ENCODE assay signal across 14 mouse cellular contexts in genomic region chr16:44549867-44550679, GRCm38 (mm10). TPM values are rescaled to one million over a fixed set of nuclear protein-coding genes. Genes with fewer than 3 reads are reported as not detected.
DNase-seq lines count a peak whose midpoint lies in the region; ATAC-seq and TF ChIP-seq lines count a peak whose summit lies in the region.
"Had no signal": no experiment of that assay in that cellular context is flagged by ENCODE, and none has a peak within 500 bp of the region (broad histone marks: within the 10 kb centered on the region; RNA-seq: fewer than 3 reads in every experiment).

No protein-coding gene starts in this region.

- no peaks in the 10 kb centered on the region for H3K36me3 ChIP-seq in stomach, embryonic 16.5 days (ENCODE audit: control insufficient read depth, insufficient read depth, low read length)
- H3K36me3 ChIP-seq in stomach, postnatal 0 days (ENCODE audit: control insufficient read depth, insufficient read depth, low read length): no peaks in the 10 kb centered on the region
- peaks cover 45% of the 10 kb centered on the region for H3K36me3 ChIP-seq in limb, embryonic 13.5 days
- H3K36me3 ChIP-seq in liver, embryonic 11.5 days (ENCODE audit: control insufficient read depth, insufficient read depth, low read length): no peaks in the 10 kb centered on the region
- H3K36me3 ChIP-seq: heart, embryonic 15.5 days; stomach, embryonic 15.5 days had no signal

- TF ChIP-seq CTCF in stomach, postnatal 0 days (IDR thresholded peaks at IDR 0.05; ENCODE audit: low read depth): no peak

- no peak for TF ChIP-seq EP300 in stomach, postnatal 0 days (optimal IDR thresholded peaks at IDR 0.05)

- H3K4me2 ChIP-seq in stomach, embryonic 16.5 days (ENCODE audit: low read depth, low read length): no peak overlapping the region
- no peak overlapping the region for H3K4me2 ChIP-seq in stomach, postnatal 0 days (replicated peaks; ENCODE audit: low read depth)
- peak overlapping the region; percentile 60 for H3K4me2 ChIP-seq in limb, embryonic 13.5 days (replicated peaks)
- no peak overlapping the region for H3K4me2 ChIP-seq in liver, embryonic 11.5 days
- H3K4me2 ChIP-seq: heart, embryonic 15.5 days; stomach, embryonic 15.5 days had no signal

- H3K4me3 ChIP-seq in stomach, embryonic 16.5 days (replicated peaks; ENCODE audit: low read length): no peak overlapping the region
- H3K4me3 ChIP-seq in stomach, postnatal 0 days (ENCODE audit: low read depth, low read length): no peak overlapping the region
- peak overlapping the region; percentile 8; the same call in 1 of the 2 replicates for H3K4me3 ChIP-seq in limb, embryonic 13.5 days
- no peak overlapping the region for H3K4me3 ChIP-seq in liver, embryonic 11.5 days (ENCODE audit: low read depth, low read length)
- H3K4me3 ChIP-seq: heart, embryonic 15.5 days; layer of hippocampus, adult 2 months; stomach, embryonic 15.5 days had no signal

- no peaks in the 10 kb centered on the region for H3K9me3 ChIP-seq in stomach, embryonic 16.5 days (replicated peaks; ENCODE audit: control insufficient read depth, low read length)
- no peaks in the 10 kb centered on the region for H3K9me3 ChIP-seq in stomach, postnatal 0 days (ENCODE audit: control insufficient read depth, low read length)
- no peaks in the 10 kb centered on the region for H3K9me3 ChIP-seq in limb, embryonic 13.5 days
- no peaks in the 10 kb centered on the region for H3K9me3 ChIP-seq in liver, embryonic 11.5 days (ENCODE audit: control insufficient read depth, low read length)
- H3K9me3 ChIP-seq: heart, embryonic 15.5 days; stomach, embryonic 15.5 days had no signal

- no peak overlapping the region for H3K9ac ChIP-seq in stomach, embryonic 16.5 days (ENCODE audit: low read length)
- no peak overlapping the region for H3K9ac ChIP-seq in stomach, postnatal 0 days (ENCODE audit: low read length)
- peak overlapping the region; percentile 48 for H3K9ac ChIP-seq in limb, embryonic 13.5 days
- no peak overlapping the region for H3K9ac ChIP-seq in liver, embryonic 11.5 days (ENCODE audit: low read depth, low read length)
- H3K9ac ChIP-seq: heart, embryonic 15.5 days; stomach, embryonic 15.5 days had no signal

- H3K27me3 ChIP-seq in stomach, embryonic 16.5 days (ENCODE audit: control insufficient read depth, insufficient read depth, low read length): no peaks in the 10 kb centered on the region
- no peaks in the 10 kb centered on the region for H3K27me3 ChIP-seq in stomach, postnatal 0 days (ENCODE audit: control insufficient read depth, insufficient read depth, low read length)
- H3K27me3 ChIP-seq in limb, embryonic 13.5 days: no peaks in the 10 kb centered on the region
- H3K27me3 ChIP-seq in liver, embryonic 11.5 days (replicated peaks; ENCODE audit: control insufficient read depth, insufficient read depth, low read length): no peaks in the 10 kb centered on the region
- H3K27me3 ChIP-seq: heart, embryonic 15.5 days; stomach, embryonic 15.5 days had no signal

- H3K27ac ChIP-seq in stomach, embryonic 16.5 days (ENCODE audit: low read length): peak overlapping the region; percentile 15; the same call in 1 of the 2 replicates
- no peak overlapping the region for H3K27ac ChIP-seq in stomach, postnatal 0 days (replicated peaks)
- peak overlapping the region; percentile 48; the same call in 1 of the 2 replicates for H3K27ac ChIP-seq in limb, embryonic 13.5 days
- no peak overlapping the region for H3K27ac ChIP-seq in liver, embryonic 11.5 days (ENCODE audit: low read depth, low read length)
- H3K27ac ChIP-seq: heart, embryonic 15.5 days; layer of hippocampus, adult 2 months; stomach, embryonic 15.5 days had no signal

- H3K4me1 ChIP-seq in stomach, embryonic 16.5 days (ENCODE audit: control insufficient read depth, insufficient read depth, low read length): peaks cover 26% of the 10 kb centered on the region
- no peaks in the 10 kb centered on the region; the same call in 1 of the 2 replicates for H3K4me1 ChIP-seq in stomach, postnatal 0 days (replicated peaks; ENCODE audit: control insufficient read depth, insufficient read depth)
- peaks cover 95% of the 10 kb centered on the region for H3K4me1 ChIP-seq in limb, embryonic 13.5 days
- no peaks in the 10 kb centered on the region for H3K4me1 ChIP-seq in liver, embryonic 11.5 days (replicated peaks; ENCODE audit: control insufficient read depth, insufficient read depth, low read length)

- ATAC-seq in stomach, embryonic 16.5 days (ENCODE audit: insufficient read depth, low FRiP score): no peak
- ATAC-seq in stomach, postnatal 0 days (ENCODE audit: low FRiP score, low TSS enrichment): no peak
- ATAC-seq in limb, embryonic 13.5 days (ENCODE audit: low FRiP score, low read depth): no peak
- no peak for ATAC-seq in liver, embryonic 11.5 days (replicated peaks; ENCODE audit: low FRiP score)

- 54% methylated on average over 7 of the region's 7 CpGs for WGBS in stomach, embryonic 16.5 days
- 49% methylated on average over 7 of the region's 7 CpGs for WGBS in stomach, postnatal 0 days
- WGBS in limb, embryonic 13.5 days: 23% methylated on average over 7 of the region's 7 CpGs
- WGBS in liver, embryonic 11.5 days: 49% methylated on average over 7 of the region's 7 CpGs

- DNase-seq in cerebellum, adult 9-11 months: peak; percentile 55
- DNase-seq in cerebellum, adult 8-10 months: no peak
- no peak for DNase-seq in stomach, postnatal 0 days (ENCODE audit: low spot score)
- DNase-seq in gastrocnemius, postnatal 10 days: no peak
- DNase-seq in liver, embryonic 11.5 days (ENCODE audit: low spot score): no peak
- DNase-seq in retina, embryonic 14.5 days (ENCODE audit: low spot score): no peak
- DNase-seq: kidney, adult 11 months; lung, postnatal 36 days had no signal

RNA-seq across cellular contexts. Expression of gene Boc, which starts 8.6 kb away (rescaled TPM):
- 16.9 and 17.9 TPM in 2 replicates for polyA plus RNA-seq in stomach, embryonic 16.5 days (2015; fragmentation: Nextera tagmentation; extraction: Ambion mirVana)
- 5.9 and 6.1 TPM in 2 replicates for polyA plus RNA-seq in stomach, postnatal 0 days (2015; fragmentation: Nextera tagmentation; extraction: Ambion mirVana)
- polyA plus RNA-seq in limb, embryonic 13.5 days (2015; fragmentation: Nextera tagmentation; extraction: Ambion mirVana): 58.7 and 63.5 TPM in 2 replicates
- total RNA-seq in gastrocnemius, postnatal 10 days (2021): 10 to 100 TPM; 14.0 to 15.9 TPM
- 3.6 and 4.7 TPM in 2 replicates for polyA plus RNA-seq in liver, embryonic 11.5 days (2014; fragmentation: Nextera tagmentation; extraction: Ambion mirVana)
- total RNA-seq: neutrophil, adult 5-6 weeks had no signal

Comparison
In these comparisons a context has a peak if more than half of its experiments do, and no peak if none do; other contexts are left out.
1. H3K27ac ChIP-seq: peak in stomach, embryonic 16.5 days (single experiment) and limb, embryonic 13.5 days (single experiment); none in stomach, postnatal 0 days (single experiment) and liver, embryonic 11.5 days (single experiment).